Mouse (Mus musculus): ENCODE results near the gene Zfp46.

Gene Zfp46

GRCm38 (mm10) chr4:136266716-136267343 lies 17.7 kb upstream of the Zfp46 start:
- no peak for DNase-seq (ENCODE audit: low spot score in 2 of 2)

GRCm38 (mm10) chr4:136268912-136269311 lies 15.6 kb upstream of the Zfp46 start:
- DNase-seq (ENCODE audit: low spot score in 2 of 2) = no peak

GRCm38 (mm10) chr4:136270648-136271047 lies 13.8 kb upstream of the Zfp46 start:
- DNase-seq (ENCODE audit: low spot score in 2 of 2) = no peak

GRCm38 (mm10) chr4:136281097-136281496 lies 3.4 kb upstream of the Zfp46 start:
- no peak for DNase-seq (ENCODE audit: low spot score in 2 of 2)

- peak; percentile 51 to 60 for DNase-seq (ENCODE audit: low spot score in 2 of 2)
These were observed 2.9 kb upstream of the Zfp46 start for GRCm38 (mm10) chr4:136281611-136282010.

- DNase-seq (ENCODE audit: low spot score in 2 of 2) = no peak
These were observed 1.6 kb upstream of the Zfp46 start for GRCm38 (mm10) chr4:136282621-136283480.

- DNase-seq (ENCODE audit: low spot score in 2 of 2) = peak in 1 of 2 experiments; percentile 19
These were observed 700 bp upstream of the Zfp46 start for GRCm38 (mm10) chr4:136283783-136284182.

GRCm38 (mm10) chr4:136284891-136285290 lies 408 bp downstream of the Zfp46 start:
- DNase-seq (ENCODE audit: low spot score in 2 of 2) = peak in 1 of 2 experiments; percentile 34

- DNase-seq (ENCODE audit: low spot score in 2 of 2) = peak; percentile 92 to 96
These were observed 896 bp downstream of the Zfp46 start for GRCm38 (mm10) chr4:136285348-136285810.

- DNase-seq (ENCODE audit: low spot score in 2 of 2) = peak; percentile 92 to 98
These were observed 1.4 kb downstream of the Zfp46 start for GRCm38 (mm10) chr4:136285811-136286371.

GRCm38 (mm10) chr4:136289918-136290780 lies 5.7 kb downstream of the Zfp46 start:
- no peak for DNase-seq (ENCODE audit: low spot score in 2 of 2)

GRCm38 (mm10) chr4:136290781-136291595 lies 6.5 kb downstream of the Zfp46 start:
- no peak for DNase-seq (ENCODE audit: low spot score in 2 of 2)

- DNase-seq (ENCODE audit: low spot score in 2 of 2) = no peak
These were observed 7.2 kb downstream of the Zfp46 start for GRCm38 (mm10) chr4:136291692-136292091.

- no peak for DNase-seq (ENCODE audit: low spot score in 2 of 2)
These were observed 11.5 kb downstream of the Zfp46 start for GRCm38 (mm10) chr4:136295941-136296340.

- DNase-seq (ENCODE audit: low spot score in 2 of 2) = no peak
These were observed 18.0 kb downstream of the Zfp46 start for GRCm38 (mm10) chr4:136302462-136302861.

- no peak for DNase-seq (ENCODE audit: low spot score in 2 of 2)
These were observed 19.7 kb downstream of the Zfp46 start for GRCm38 (mm10) chr4:136304181-136304580.

- no peak for DNase-seq (ENCODE audit: low spot score in 2 of 2)
These were observed 23.9 kb downstream of the Zfp46 start for GRCm38 (mm10) chr4:136308355-136308754.

GRCm38 (mm10) chr4:136309780-136310179 lies 25.3 kb downstream of the Zfp46 start:
- DNase-seq (ENCODE audit: low spot score in 2 of 2) = no peak

GRCm38 (mm10) chr4:136310229-136311041 lies 26.0 kb downstream of the Zfp46 start, which contains the start of gene Hnrnpr:
Gene Hnrnpr (plus strand): TSS chr4:136310942.
- peak; percentile 96 to 99 for DNase-seq (ENCODE audit: low spot score in 2 of 2)

Measured in left cerebral cortex, adult 9 months (tissue).